Mouse (Mus musculus) liver, embryonic 14.5 days (tissue): ENCODE results near the gene Lgals9.

Source experiments
- CTCF ChIP-seq: IDR thresholded peaks from 2 replicates; pipeline ENCODE4 v1.5.1; 2016; ENCODE audit warnings: antibody characterized with exemption, low read depth, control low read depth
- EP300 ChIP-seq: IDR thresholded peaks from 2 replicates; pipeline ENCODE4 v1.6.1; 2016; ENCODE audit warnings: antibody characterized with exemption, low read depth

DNA sequence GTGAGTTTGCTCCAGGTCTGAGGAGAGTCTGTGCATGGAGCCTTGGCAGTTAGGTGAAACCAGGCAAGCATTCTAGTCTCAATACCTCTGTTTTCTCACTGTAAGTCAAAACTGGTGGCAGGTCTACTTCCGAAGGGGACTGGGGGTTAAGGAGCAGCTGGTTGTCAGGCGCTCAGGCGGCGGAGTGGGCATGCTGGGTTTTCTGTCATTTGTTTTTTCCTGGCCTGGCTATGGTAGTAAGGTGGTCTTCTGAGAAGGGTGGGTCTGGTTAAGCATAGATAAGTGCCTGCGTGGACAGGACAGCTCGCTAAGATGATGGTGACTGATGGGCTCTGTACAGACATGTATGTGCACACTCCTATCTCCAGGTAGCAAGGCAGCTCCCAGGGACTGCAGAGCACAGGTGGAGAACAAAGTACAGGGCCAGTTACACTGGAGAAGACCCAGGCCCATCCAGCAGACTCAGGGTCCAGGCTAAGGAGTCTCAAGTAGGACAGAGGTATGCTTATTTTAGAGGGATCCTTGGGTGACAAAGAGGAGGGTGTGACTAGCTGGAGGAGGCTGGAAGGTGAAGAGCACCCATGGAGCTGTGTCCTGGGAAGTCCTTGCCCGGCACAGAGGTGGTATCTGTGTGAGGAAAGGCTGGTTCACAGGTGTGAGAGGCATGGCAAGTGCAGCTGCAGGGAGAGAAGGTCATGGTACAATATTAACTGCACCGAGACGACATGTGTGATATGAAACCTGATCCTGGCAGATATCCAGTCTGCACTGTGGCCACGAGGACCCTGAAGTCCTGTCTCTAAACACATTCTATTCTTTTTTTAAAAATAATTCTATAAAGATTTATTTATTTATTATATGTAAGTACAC, 19.3 kb upstream of the Lgals9 start:
- TF ChIP-seq CTCF (no peak), EP300 (no peak)
